Mouse (Mus musculus) lung, adult 2 months (tissue): ENCODE data around the gene Gas2l3. TPM values are rescaled to one million over a fixed set of nuclear protein-coding genes. Genes with fewer than 3 reads are reported as not detected.

Source experiments
- DNase-seq: peaks from one replicate; pipeline ENCODE4 v3.0.0; 2022
- H3K4me1 ChIP-seq: fragments of 200-500 bp; 2 replicates; pipeline ENCODE4 v1.6.1; 2011; ENCODE audit warnings: low read length; ENCODE audit not compliant: control insufficient read depth, insufficient read depth
- H3K4me3 ChIP-seq: fragments of 200-500 bp; replicated peaks from 2 replicates; pipeline ENCODE3; 2011; ENCODE audit warnings: low read depth, mild to moderate bottlenecking, control low read depth, low read length; ENCODE audit errors: extremely low read depth
- CTCF ChIP-seq: fragments of 200-500 bp; IDR thresholded peaks from 2 replicates; pipeline ENCODE4 v1.5.1; 2011; ENCODE audit warnings: mild to moderate bottlenecking, low read length, control low read depth; ENCODE audit not compliant: insufficient read depth
- POLR2A ChIP-seq: fragments of 200-500 bp; IDR thresholded peaks from 2 replicates; pipeline ENCODE4 v1.6.1; 2011; ENCODE audit warnings: low read depth, mild to moderate bottlenecking, control low read depth, low read length, borderline replicate concordance; ENCODE audit errors: extremely low read depth
- WGBS: fragments of 180-500 bp; shearing (Covaris S2); methylation state at CpG from one replicate; pipeline ENCODE4 v1.1.7; 2018; 5-methylcytosine and 5-hydroxymethylcytosine counted together
- polyA plus RNA-seq: library from polyadenylated mRNA; depleted of rRNA; stranded (reverse); fragments of >200 nt; gene quantifications from 2 replicates; pipeline ENCODE4 v1.2.3, GENCODE M21; 2012

Gene Gas2l3
- polyA plus RNA-seq, 1 experiment = 0.49 TPM

DNA sequence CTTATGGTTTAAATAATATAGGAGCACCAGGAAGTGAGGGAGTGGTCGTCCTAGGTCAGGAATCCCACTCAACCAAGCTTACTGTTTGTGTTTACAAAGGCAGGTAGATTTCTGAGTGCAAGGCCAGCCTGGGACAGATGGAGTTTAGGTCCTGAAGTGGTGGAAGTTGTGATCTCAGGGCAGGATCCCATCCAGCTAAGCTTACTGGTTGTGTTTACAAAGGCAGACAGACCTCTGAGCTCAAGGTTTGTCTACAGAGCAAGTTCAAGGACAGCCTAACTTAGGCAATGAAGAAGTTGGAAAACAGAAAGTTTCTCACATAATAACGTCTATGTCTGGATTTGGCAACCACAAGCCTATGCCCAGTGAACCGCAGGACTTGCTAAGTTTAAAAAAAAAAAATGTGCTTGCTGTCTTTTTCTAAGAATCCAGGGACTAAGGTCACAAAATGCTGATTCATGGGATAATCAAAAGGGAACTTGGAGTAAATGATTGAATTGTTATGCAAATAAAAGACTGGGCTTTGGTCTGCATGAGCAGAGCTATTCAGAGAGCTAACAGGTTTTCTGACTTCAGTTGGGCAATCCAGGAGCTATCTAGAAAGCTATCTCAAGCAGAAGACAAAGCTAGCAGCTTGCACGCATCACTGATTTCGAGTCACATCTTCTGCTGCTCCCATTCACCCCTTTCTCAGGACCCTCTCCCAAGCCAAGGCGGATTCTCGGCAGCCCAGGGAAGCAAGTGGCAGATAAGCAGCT lies 27.0 kb upstream of the Gas2l3 start:
- WGBS = 75% methylated on average over 7 of the region's 7 CpGs
- TF ChIP-seq CTCF = no peak
- TF ChIP-seq POLR2A = no peak
- Histone ChIP-seq H3K4me1 (no peaks in the 10 kb centered on the region), H3K4me3 (no peak overlapping the region)
- no peak for DNase-seq

DNA sequence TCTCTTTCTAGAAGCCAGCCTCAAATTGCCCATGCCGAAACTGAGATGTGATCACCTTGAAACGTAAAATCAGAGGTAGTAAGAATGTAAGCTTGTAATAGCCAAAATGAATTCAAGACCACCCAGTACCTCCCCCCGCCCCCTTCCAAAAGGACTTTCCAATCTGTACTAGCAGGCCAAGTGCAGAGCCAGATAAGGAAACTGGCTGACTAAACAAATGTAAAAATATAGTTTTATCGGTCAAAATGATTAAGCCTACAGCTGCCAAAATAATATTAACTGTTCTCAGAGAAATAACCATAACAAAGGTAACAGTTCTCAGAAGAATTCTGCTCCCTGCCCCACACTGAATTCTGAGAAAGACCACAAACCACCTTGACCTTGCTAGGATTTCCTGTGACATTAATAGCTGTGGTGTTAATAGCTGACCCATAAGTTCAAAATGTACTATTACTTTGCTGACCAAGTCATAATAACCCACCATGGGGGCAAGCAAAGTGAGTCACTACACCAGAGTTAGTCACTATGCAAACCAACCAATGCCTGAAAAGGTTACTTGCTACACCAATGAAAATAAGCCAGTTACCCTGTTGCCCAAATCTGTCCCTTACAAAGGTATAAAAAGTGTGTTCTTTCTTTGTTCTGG lies 21.1 kb upstream of the Gas2l3 start:
- 70% methylated on average over 4 of the region's 4 CpGs for WGBS
- Histone ChIP-seq H3K4me3 (no peak overlapping the region), H3K4me1 (no peaks in the 10 kb centered on the region)
- DNase-seq = no peak
- no peak for TF ChIP-seq POLR2A
- TF ChIP-seq CTCF = no peak

DNA sequence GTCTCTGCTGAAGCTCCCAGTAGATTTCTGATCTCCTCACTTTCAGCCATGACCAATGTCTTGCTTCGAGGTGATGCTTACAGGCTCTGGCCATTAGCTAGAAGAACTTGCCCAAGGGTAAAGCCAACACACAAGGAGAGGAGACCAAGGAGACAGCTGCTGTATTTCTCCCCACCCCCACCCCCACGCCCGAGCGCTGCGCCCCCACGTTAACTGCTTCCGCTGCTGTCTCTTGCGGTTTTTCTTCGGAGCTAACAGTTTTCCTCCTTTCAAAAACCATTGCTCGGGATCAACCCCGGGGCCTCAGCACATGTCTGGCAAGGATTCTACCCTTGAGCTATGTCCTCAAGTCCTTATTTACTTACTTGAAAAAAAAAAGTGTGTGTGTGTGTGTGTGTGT lies 19.1 kb upstream of the Gas2l3 start:
- H3K4me3 ChIP-seq = no peak overlapping the region
- no peak for DNase-seq
- TF ChIP-seq CTCF = no peak
- TF ChIP-seq POLR2A = no peak
- no peaks in the 10 kb centered on the region for H3K4me1 ChIP-seq
- WGBS = 80% methylated on average over 11 of the region's 11 CpGs

DNA sequence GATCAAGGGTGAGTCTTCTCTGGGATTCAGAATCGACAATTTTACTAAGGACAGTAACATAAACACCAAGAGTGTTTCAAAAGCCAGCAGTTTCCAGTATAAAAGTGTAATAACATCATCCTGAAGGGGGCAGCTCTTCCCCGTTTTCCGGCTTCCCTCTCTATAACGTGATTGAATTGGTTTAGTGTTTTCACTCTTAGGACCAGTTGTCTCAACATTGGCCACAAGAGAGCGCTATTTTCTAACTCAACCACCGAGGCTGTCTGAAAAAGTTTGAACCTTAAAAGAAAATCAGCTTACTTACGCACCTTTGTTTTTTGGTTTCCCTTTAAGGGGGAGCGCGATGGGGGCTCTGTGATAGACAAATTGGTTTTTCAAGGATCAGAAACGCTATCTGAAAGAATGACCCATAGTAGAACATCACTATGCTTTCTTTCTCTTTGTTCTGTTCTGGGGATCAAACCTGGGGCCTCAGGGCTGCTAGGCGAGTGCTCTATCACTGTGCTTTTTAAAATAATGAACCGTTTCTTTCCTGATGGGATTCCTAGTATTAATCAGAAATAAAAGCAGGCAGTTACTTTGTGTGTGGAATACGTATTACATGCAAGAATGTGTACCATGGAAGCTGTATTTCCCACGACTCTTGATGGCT lies 18.2 kb upstream of the Gas2l3 start:
- WGBS = 17% methylated on average over 14 of the region's 14 CpGs
- DNase-seq = peak; percentile 45
- TF ChIP-seq CTCF = peak; percentile 25; the same call in 1 of the 2 replicates
- no peak for TF ChIP-seq POLR2A
- Histone ChIP-seq H3K4me1 (no peaks in the 10 kb centered on the region), H3K4me3 (no peak overlapping the region)

DNA sequence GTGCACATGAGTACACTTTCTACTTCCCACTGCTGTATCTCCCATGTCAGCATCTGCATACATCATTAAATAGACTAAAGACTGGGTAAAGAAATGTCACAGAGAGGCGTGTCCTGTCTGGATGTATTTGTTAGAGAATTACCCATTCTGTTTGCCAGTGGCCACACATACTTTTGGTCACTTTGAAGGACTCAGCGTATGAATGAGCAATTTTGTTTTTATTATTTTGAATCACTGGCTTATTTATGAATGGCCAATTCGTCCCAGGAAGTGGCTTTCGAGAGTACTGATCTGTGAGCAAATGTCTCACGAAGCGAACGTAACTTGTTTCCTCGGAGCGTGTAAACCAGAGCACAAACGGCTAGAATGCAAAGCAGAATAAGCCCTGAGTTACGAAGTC lies 17.2 kb upstream of the Gas2l3 start:
- Histone ChIP-seq H3K4me3 (no peak overlapping the region), H3K4me1 (no peaks in the 10 kb centered on the region)
- DNase-seq = no peak
- TF ChIP-seq CTCF (no peak), POLR2A (no peak)
- 87% methylated on average over 11 of the region's 11 CpGs for WGBS

DNA sequence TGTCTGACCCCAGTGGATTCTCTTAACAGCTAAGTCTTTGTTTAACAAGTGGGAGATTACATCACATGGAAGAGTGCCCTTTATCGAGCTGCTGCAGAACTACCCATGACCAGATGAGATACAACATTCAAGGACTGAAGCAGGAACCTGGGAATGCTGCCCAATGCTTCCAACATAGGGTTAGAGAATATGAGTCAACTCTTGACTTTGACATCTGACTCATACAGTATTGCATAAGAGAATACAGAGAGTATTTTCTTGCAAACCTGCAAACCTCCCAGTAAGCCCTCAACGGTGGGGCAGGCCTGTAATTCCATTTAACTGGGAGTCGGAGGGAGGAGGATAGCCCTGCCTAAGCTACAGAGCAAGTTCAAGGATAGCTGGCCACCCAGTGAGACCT lies 15.0 kb upstream of the Gas2l3 start:
- Histone ChIP-seq H3K4me3 (no peak overlapping the region), H3K4me1 (no peaks in the 10 kb centered on the region)
- 48% methylated on average over 3 of the region's 3 CpGs for WGBS
- DNase-seq = no peak
- TF ChIP-seq POLR2A = no peak
- TF ChIP-seq CTCF = no peak

DNA sequence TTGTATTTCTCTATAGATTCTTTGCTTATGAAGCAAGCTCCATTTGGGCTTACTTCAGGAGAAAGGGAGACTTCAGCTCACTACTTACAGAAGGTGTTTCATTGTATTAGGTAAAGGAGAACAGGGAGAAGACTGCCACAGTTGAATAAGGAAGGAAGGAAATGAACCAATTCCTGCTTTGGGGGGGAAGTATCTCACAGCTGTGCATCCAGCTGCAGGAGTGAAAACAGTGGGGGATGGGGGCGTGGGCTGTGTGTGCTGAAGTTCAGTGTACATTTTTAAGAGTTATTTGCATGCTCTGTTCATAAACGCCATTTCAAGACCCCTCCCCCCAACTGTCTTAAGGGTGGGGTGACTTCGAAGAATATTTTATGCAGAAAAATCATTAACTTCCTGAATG lies 10.0 kb upstream of the Gas2l3 start:
- DNase-seq = no peak
- no peak for TF ChIP-seq POLR2A
- no peak for TF ChIP-seq CTCF
- H3K4me3 ChIP-seq = no peak overlapping the region
- 46% methylated on average over 3 of the region's 3 CpGs for WGBS
- H3K4me1 ChIP-seq = no peaks in the 10 kb centered on the region

DNA sequence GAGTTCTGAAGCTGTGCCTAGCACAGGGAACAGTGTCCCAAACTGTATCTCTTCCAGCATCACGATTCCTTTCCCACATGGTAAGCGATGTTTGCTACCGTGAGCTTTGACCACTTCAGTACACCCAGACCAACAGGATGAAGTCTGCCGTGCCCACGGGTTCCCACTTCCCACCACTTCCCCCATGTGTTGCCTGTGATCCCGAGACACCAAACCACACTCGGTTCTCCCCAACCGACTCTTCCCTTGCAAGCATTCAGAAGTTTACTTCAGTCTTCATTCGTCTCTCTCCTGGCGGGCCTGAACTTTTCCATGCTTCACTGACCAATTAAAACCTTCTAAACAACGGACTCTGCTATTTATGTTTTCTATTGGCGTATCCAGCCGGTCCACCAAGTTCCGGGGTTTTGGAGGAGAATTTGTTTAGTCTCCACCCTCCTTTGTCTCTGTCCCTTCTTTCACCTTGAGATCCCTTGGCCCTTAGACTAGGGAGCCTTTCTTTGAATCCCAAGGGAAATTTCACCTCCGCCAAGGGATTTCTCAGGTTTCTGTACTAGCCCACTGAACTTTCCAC lies 9.4 kb upstream of the Gas2l3 start:
- WGBS = 71% methylated on average over 15 of the region's 15 CpGs
- H3K4me3 ChIP-seq = no peak overlapping the region
- TF ChIP-seq CTCF = no peak
- TF ChIP-seq POLR2A = no peak
- DNase-seq = no peak
- H3K4me1 ChIP-seq = no peaks in the 10 kb centered on the region

DNA sequence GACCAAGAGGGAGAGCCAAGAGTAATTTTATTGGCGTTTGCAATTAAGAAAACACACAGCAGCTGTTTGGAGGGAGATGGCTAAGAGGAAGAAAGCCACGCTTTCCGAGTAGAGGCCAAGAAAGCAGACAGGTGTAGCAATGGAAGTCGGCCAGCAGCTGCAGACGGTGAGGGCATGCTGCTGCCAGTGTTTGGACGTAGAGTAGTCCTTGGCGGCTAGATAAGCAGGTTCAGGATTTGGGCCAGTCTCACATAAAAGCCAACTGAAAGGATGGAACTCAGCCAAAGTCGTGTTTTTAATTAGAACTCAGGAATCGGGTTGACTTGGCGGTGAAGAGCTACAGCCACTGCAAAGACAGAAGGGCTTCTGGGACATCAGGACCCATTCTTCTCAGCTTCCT lies 6.6 kb upstream of the Gas2l3 start:
- TF ChIP-seq POLR2A (no peak), CTCF (no peak)
- no peak for DNase-seq
- WGBS = 37% methylated on average over 10 of the region's 10 CpGs
- H3K4me1 ChIP-seq = no peaks in the 10 kb centered on the region
- no peak overlapping the region for H3K4me3 ChIP-seq

DNA sequence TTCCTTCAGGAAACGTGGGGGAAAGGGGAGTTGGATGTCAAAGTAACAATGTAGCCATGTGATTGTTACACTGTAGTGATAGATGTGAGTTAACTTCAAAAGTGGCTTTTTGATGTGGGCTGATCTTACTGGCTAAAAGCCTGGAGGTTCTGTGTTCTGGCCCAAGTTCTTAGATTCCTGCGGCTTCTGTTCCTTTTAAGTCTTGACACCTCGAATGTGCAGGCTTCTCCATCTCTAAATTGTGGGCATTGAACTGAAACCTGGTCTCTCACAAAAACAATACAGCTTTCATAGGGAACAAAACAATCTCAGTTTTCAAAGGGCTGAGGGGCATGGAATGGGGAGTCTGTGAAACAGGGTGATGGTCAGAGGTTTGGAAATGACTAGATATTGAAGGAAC lies 614 bp upstream of the Gas2l3 start:
- Histone ChIP-seq H3K4me1 (no peaks in the 10 kb centered on the region), H3K4me3 (no peak overlapping the region)
- 32% methylated on average over 3 of the region's 3 CpGs for WGBS
- DNase-seq = no peak
- TF ChIP-seq POLR2A (no peak), CTCF (no peak)
